Mouse (Mus musculus) forebrain, embryonic 11.5 days (tissue): ENCODE measurements around the gene Etfdh. TPM values are rescaled to one million over a fixed set of nuclear protein-coding genes. Genes with fewer than 3 reads are reported as not detected.
A peak's percentile ranks its signal among the peaks of the same experiment; 100 is the strongest.

ENCODE experiments used
- ATAC-seq: fragments of 200-750 bp; cut with Nextera tagmentation; replicated peaks from 2 replicates; pipeline ENCODE4 v1.8.0; 2017; ENCODE audit warnings: moderate TSS enrichment; ENCODE audit not compliant: low FRiP score
- DNase-seq: peaks from one replicate; pipeline ENCODE4 v3.0.0-alpha.2; 2017; ENCODE audit warnings: low spot score
- H3K27ac ChIP-seq: fragments of 300-500 bp; sonication (generic); 2 replicates; pipeline ENCODE4 v1.5.1; 2014; ENCODE audit warnings: low read depth, low read length
- H3K27me3 ChIP-seq: fragments of 300-500 bp; sonication (generic); 2 replicates; pipeline ENCODE4 v1.6.1; 2014; ENCODE audit warnings: mild to moderate bottlenecking, low read length, mixed read lengths; ENCODE audit not compliant: control insufficient read depth, insufficient read depth
- H3K36me3 ChIP-seq: fragments of 300-500 bp; sonication (generic); 2 replicates; pipeline ENCODE4 v1.6.1; 2014; ENCODE audit warnings: mild to moderate bottlenecking, low read length, moderate library complexity, mixed read lengths; ENCODE audit not compliant: control insufficient read depth, insufficient read depth
- H3K4me1 ChIP-seq: fragments of 300-500 bp; sonication (generic); replicated peaks from 2 replicates; pipeline ENCODE4 v1.6.1; 2014; ENCODE audit warnings: low read length, mixed read lengths; ENCODE audit not compliant: control insufficient read depth, insufficient read depth
- H3K4me2 ChIP-seq: fragments of 300-500 bp; sonication (generic); 2 replicates; pipeline ENCODE4 v1.6.1; 2014; ENCODE audit warnings: low read depth, mild to moderate bottlenecking, low read length, moderate library complexity, mixed read lengths; ENCODE audit not compliant: severe bottlenecking
- H3K4me3 ChIP-seq: fragments of 300-500 bp; sonication (generic); 2 replicates; pipeline ENCODE4 v1.5.1; 2014; ENCODE audit warnings: low read depth, low read length
- H3K9ac ChIP-seq: fragments of 300-500 bp; sonication (generic); 2 replicates; pipeline ENCODE4 v1.6.1; 2014; ENCODE audit warnings: low read length
- H3K9me3 ChIP-seq: fragments of 300-500 bp; sonication (generic); 2 replicates; pipeline ENCODE4 v1.6.1; 2016; ENCODE audit warnings: low read length, mixed read lengths; ENCODE audit not compliant: control insufficient read depth
- WGBS: fragments of 180-500 bp; shearing (Covaris S2); extraction: QIAGEN DNeasy Blood & Tissue Kit; methylation state at CpG from one replicate; pipeline ENCODE4 v1.1.7; 2014; 5-methylcytosine and 5-hydroxymethylcytosine counted together
- polyA plus RNA-seq: library from polyadenylated mRNA; unstranded; fragments of >200 nt; fragmentation: Nextera tagmentation; extraction: Ambion mirVana; gene quantifications from 2 replicates; pipeline ENCODE4 v1.2.1, GENCODE M21; 2014

The Etfdh gene
- polyA plus RNA-seq: 43.9 and 47.3 TPM in 2 replicates

- Histone ChIP-seq H3K4me2 (peak within 1 kb of the TSS; percentile 78), H3K4me1 (peaks cover 2% of the 10 kb centered on the region; the same call in 1 of the 2 replicates), H3K36me3 (peaks cover 18% of the 10 kb centered on the region), H3K27me3 (no peaks in the 10 kb centered on the region), H3K27ac (no peak within 1 kb of the TSS), H3K9me3 (peaks cover 2% of the 10 kb centered on the region; the same call in 1 of the 2 replicates), H3K9ac (peak within 1 kb of the TSS; percentile 85), H3K4me3 (peak within 1 kb of the TSS; percentile 74)
- WGBS: 1% methylated on average over 11 of the region's 11 CpGs
- DNase-seq: no peak
- peak; percentile 57 for ATAC-seq
Measured at GRCm38 (mm10) chr3:79629416-79629730, at the start of gene Etfdh. Etfdh (minus strand) TSS chr3:79629500.

GRCm38 (mm10) chr3:79676411-79676810 lies 47.1 kb upstream of the Etfdh start:
- WGBS: 92% methylated on average over 3 of the region's 3 CpGs
- Histone ChIP-seq H3K4me1 (no peaks in the 10 kb centered on the region), H3K4me3 (no peak overlapping the region), H3K27me3 (no peaks in the 10 kb centered on the region), H3K36me3 (no peaks in the 10 kb centered on the region), H3K9me3 (no peaks in the 10 kb centered on the region), H3K9ac (no peak overlapping the region), H3K4me2 (no peak overlapping the region), H3K27ac (no peak overlapping the region)
- ATAC-seq (no peak), DNase-seq (no peak)

- H3K4me1 ChIP-seq: no peaks in the 10 kb centered on the region
- H3K36me3 ChIP-seq: no peaks in the 10 kb centered on the region
- DNase-seq (no peak), ATAC-seq (no peak)
- no peaks in the 10 kb centered on the region for H3K9me3 ChIP-seq
- H3K4me3 ChIP-seq: no peak overlapping the region
- H3K27me3 ChIP-seq: no peaks in the 10 kb centered on the region
- WGBS: 85% methylated on average over 5 of the region's 5 CpGs
- H3K9ac ChIP-seq: no peak overlapping the region
- H3K4me2 ChIP-seq: no peak overlapping the region
- no peak overlapping the region for H3K27ac ChIP-seq
Measured at GRCm38 (mm10) chr3:79674641-79675040, 45.3 kb upstream of the Etfdh start.

GRCm38 (mm10) chr3:79673082-79673481 lies 43.8 kb upstream of the Etfdh start:
- Histone ChIP-seq H3K4me2 (no peak overlapping the region), H3K9me3 (no peaks in the 10 kb centered on the region), H3K9ac (no peak overlapping the region), H3K4me1 (no peaks in the 10 kb centered on the region), H3K27ac (no peak overlapping the region), H3K27me3 (no peaks in the 10 kb centered on the region), H3K4me3 (no peak overlapping the region), H3K36me3 (no peaks in the 10 kb centered on the region)
- ATAC-seq (no peak), DNase-seq (peak; percentile 66)
- 21% methylated on average over 4 of the region's 4 CpGs for WGBS

GRCm38 (mm10) chr3:79672188-79672587 lies 42.9 kb upstream of the Etfdh start:
- WGBS: 79% methylated on average over 16 of the region's 16 CpGs
- no peaks in the 10 kb centered on the region for H3K27me3 ChIP-seq
- H3K9ac ChIP-seq: no peak overlapping the region
- H3K27ac ChIP-seq: no peak overlapping the region
- no peaks in the 10 kb centered on the region for H3K36me3 ChIP-seq
- H3K4me2 ChIP-seq: no peak overlapping the region
- H3K4me1 ChIP-seq: no peaks in the 10 kb centered on the region
- DNase-seq: peak; percentile 38
- no peaks in the 10 kb centered on the region for H3K9me3 ChIP-seq
- no peak overlapping the region for H3K4me3 ChIP-seq
- ATAC-seq: no peak

- Histone ChIP-seq H3K36me3 (no peaks in the 10 kb centered on the region), H3K27me3 (no peaks in the 10 kb centered on the region), H3K9ac (no peak overlapping the region), H3K4me3 (no peak overlapping the region), H3K4me1 (no peaks in the 10 kb centered on the region), H3K4me2 (no peak overlapping the region), H3K9me3 (no peaks in the 10 kb centered on the region), H3K27ac (no peak overlapping the region)
- 81% methylated on average over 7 of the region's 7 CpGs for WGBS
- ATAC-seq (no peak), DNase-seq (peak; percentile 39)
Measured at GRCm38 (mm10) chr3:79670556-79670955, 41.3 kb upstream of the Etfdh start.

GRCm38 (mm10) chr3:79664787-79665408 lies 35.6 kb upstream of the Etfdh start:
- no peaks in the 10 kb centered on the region for H3K36me3 ChIP-seq
- DNase-seq: peak; percentile 62
- no peaks in the 10 kb centered on the region for H3K4me1 ChIP-seq
- no peaks in the 10 kb centered on the region for H3K27me3 ChIP-seq
- H3K4me2 ChIP-seq: no peak overlapping the region
- H3K27ac ChIP-seq: no peak overlapping the region
- H3K9me3 ChIP-seq: no peaks in the 10 kb centered on the region
- ATAC-seq: peak; percentile 71
- no peak overlapping the region for H3K9ac ChIP-seq
- H3K4me3 ChIP-seq: no peak overlapping the region
- 44% methylated on average over 9 of the region's 9 CpGs for WGBS

GRCm38 (mm10) chr3:79656682-79657081 lies 27.4 kb upstream of the Etfdh start:
- DNase-seq: no peak
- 81% methylated on average over 5 of the region's 5 CpGs for WGBS
- H3K36me3 ChIP-seq: no peaks in the 10 kb centered on the region
- ATAC-seq: no peak
- H3K9ac ChIP-seq: no peak overlapping the region
- H3K4me1 ChIP-seq: no peaks in the 10 kb centered on the region
- H3K27ac ChIP-seq: no peak overlapping the region
- H3K4me3 ChIP-seq: no peak overlapping the region
- no peaks in the 10 kb centered on the region for H3K27me3 ChIP-seq
- no peaks in the 10 kb centered on the region for H3K9me3 ChIP-seq
- no peak overlapping the region for H3K4me2 ChIP-seq

- no peak overlapping the region for H3K9ac ChIP-seq
- H3K27me3 ChIP-seq: no peaks in the 10 kb centered on the region
- H3K4me3 ChIP-seq: no peak overlapping the region
- no peak overlapping the region for H3K4me2 ChIP-seq
- 92% methylated on average over 6 of the region's 6 CpGs for WGBS
- H3K36me3 ChIP-seq: no peaks in the 10 kb centered on the region
- no peaks in the 10 kb centered on the region for H3K4me1 ChIP-seq
- H3K27ac ChIP-seq: no peak overlapping the region
- ATAC-seq (no peak), DNase-seq (no peak)
- no peaks in the 10 kb centered on the region for H3K9me3 ChIP-seq
Measured at GRCm38 (mm10) chr3:79652129-79652528, 22.8 kb upstream of the Etfdh start.
